Mouse (Mus musculus): ENCODE results near the gene Birc6.

The Birc6 gene

DNA sequence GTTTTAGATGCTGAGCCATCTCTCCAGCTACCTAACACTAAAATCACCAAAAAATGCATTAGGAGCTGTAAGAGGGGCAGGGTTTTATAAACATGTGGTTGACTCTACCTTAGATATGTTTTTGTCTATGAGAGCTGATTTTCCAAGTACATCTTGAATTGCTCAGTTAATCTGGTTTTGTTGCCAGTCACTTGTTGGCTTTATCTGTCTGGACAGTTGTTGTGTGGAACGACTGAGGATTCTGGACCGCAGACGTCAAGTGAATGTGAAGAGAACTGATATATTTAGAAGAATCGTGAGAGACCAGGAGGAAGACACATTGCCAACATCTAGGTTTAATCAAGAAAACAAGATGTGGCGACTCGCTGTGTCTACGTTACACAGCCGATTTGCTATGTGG is 183.5 kb downstream of the Birc6 start:
- DNase-seq, result no peak

DNA sequence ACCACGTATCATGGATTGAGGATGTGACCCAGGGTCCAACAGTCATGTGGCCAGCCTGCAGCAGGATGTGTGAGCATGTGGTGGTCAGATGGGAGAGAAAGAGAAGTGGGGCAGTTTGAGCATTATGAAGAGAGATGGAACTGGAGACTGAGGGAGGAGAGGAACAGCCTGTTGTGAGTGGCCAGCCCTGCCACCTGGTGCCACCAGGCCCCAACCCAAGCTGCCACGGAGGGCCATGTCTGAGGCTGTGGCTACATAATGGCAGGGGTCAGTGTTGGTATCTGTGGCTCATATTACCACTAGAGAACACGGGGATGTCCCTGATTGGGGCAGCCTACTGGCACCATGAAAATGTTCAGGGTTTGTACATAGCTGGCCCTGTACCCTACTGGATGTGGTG is 187.0 kb downstream of the Birc6 start:
- DNase-seq, result no peak

DNA sequence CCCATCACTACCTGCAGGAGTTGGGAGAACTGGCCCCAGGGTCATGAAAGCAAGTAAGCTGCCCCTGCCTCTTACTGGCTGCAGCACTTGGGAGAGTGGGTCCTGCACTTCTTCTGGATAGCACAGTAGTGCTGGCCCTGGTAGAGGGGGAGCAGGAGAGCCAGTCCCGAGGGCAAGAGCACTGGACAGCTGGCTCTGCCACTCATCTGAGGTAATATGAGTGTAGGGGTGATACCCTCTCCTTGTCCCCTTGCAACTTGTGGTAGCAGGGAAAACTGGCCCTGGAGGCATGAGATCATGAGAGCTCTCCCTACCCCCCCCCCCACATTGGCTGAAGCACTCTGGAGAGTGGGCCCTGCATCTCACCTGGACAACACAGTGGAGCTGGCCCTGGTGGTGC is 187.6 kb downstream of the Birc6 start:
- DNase-seq, result no peak

DNA sequence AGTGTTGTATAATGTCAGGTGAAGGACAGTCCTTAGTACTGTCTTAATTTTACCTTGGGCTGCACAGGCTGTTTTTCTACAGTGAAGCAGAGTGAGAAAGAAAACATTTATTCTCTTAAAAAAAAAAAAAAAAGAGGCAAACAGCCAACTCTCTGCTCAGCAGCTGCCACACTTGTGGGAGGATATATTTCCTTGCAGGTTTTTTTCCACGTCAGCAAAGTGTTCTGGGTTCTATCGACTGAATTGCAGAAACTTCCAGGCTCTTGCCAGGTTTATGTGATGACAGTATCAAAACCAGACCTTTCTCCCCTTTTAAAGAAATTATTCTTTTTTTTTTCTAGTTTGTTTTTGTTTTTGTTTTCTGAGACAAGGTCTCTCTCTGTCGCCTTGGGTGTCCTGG is 188.5 kb downstream of the Birc6 start:
- no peak for DNase-seq

DNA sequence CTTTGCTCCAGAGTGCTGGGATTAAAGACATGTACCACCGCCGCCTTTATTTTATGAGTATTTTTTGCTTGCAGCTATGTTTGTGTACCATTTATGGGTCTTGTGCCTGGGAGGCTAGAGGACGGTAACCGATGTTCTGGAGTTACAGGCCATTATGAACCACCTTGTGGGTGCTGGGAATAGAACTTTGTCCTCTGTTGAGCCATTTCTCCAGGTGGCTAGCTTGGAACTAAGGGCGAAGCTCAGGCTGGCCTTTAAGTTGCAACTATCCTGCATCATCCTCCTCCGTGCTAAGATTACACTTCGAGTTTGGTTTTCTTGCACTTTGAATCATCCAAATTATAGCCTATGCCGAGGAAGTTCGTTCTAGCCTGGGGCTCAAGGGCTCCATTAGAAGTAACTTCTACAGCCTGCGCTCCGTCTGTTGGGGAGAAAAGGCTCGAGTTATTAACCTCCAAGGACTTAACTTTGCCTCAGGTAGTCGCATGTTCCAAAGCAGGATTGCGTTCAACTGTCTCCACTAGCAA is 189.1 kb downstream of the Birc6 start:
- no peak for DNase-seq

DNA sequence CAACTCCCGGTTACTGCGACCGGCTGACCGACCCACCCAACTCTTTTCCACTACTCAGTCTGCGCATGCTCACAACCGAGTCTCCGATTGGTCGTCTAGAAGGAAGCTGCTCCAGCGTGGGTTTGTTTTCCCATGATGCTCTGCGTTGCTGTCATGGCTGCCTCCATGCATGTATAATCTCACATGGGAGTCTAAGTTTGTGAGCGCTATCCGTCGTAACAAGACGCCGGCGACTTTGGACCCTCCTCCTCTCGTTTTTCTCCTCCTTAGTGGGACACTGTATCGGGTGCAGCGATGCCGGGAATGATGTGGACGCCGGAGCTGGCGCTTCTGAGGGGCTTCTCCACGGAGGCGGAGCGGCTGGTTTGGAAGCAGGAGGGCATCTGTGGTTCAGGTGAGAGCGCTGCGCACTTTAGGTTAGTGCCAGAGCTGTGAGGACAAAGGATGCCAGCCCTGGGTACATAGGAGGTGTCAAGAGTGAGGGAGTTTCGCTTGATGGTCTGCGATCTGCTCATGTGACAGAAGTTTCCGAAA is 189.6 kb downstream of the Birc6 start, which contains the start of gene Ttc27:
Gene Ttc27, plus strand, starts transcription at position 115 of the 534 bp plus-strand sequence.
- DNase-seq, result peak; percentile 93

DNA sequence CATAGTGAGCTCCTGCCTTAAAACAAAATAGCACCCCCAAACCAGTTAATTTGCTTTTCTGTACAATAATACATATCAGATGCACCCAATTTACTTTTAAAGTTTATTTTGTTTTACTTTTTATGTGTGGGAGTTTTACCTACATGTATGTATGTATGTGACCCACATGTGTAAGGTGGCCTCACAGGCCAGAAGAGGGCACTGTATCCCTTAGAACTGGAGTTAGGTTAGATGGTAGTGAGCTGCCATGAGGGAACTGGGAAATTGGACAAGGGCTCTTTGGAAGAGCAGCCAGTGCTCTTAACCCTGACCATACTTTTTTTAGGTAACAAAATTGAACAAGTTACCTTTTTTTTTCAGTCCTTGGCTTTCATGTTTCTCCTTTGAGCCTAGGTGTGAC is 204.8 kb downstream of the Birc6 start:
- DNase-seq, result no peak

DNA sequence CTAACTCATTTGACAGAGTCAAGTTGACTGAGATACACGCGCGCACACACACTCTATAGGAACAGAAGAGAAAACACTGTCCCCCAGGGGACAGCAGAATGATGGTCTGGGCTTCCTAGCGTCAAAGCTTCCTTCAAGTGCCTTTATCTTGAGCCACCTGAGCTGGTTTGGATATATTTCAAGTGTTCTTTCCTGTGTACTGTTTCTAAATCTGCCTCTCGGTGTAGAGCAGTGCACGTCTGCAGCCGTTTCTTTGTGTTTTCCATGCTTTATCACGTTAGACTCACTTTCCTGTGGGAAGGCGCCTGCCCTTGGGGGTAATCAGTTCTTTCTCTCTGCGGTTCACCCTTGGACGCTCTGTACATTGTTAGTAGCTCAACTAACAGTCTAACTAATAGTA is 207.3 kb downstream of the Birc6 start:
- DNase-seq, result no peak

DNA sequence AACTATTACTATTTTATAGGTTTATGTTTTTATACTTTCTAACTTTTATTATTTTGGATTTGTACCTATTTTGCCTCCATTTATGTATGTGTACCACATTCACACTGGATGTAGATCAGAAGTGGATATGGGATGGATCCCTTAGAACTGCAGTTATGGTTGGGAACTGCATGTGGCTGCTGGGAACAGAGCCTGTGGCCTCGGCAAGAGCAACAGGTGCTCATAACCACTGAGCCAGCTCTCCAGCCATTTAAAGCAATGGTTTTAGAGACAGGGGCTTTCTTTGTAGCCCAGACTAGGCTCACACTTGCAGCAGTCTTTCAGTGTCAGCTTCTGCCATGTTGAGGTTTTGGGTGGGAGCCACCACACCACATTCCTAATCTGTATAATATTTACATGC is 221.6 kb downstream of the Birc6 start:
- DNase-seq, result no peak

DNA sequence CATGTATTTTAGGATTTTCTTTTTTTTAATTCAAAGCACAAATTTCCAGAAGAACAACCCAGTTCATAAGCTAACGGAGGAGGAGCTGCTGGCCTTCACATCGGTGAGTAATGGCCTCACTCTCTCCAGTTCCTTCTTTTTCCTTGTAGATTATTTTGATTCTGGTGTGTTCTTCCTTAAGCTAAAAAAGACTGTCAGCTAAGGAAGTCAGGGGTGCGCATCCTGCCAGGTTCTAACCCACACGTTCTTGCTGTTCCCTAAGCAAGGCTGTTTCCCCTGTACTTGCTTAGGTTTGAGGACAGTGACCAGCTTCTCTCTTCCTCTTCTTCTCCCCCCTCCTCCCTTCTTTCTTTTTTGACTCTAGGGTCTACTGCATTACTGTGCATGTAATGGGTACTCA is 222.9 kb downstream of the Birc6 start:
- no peak for DNase-seq

Measured in thymus, postnatal 36 days (tissue).